Mouse (Mus musculus) urinary bladder, postnatal 10 days (tissue): ENCODE measurements around the gene Lrtm1.

Experiments used
- DNase-seq: peaks from one replicate; pipeline ENCODE4 v3.0.0; 2022; ENCODE audit warnings: low spot score

The Lrtm1 gene

GRCm38 (mm10) chr14:29017883-29018282, at the start of gene Lrtm1:
TSS of gene Lrtm1 (plus strand) at chr14:29018208.
- DNase-seq, result no peak

GRCm38 (mm10) chr14:28969247-28969646, 48.8 kb upstream of the Lrtm1 start:
- no peak for DNase-seq

GRCm38 (mm10) chr14:28972620-28973019, 45.4 kb upstream of the Lrtm1 start:
- DNase-seq, result no peak

GRCm38 (mm10) chr14:28979230-28979629, 38.8 kb upstream of the Lrtm1 start:
- DNase-seq, result no peak

- no peak for DNase-seq
These were observed 37.5 kb upstream of the Lrtm1 start for GRCm38 (mm10) chr14:28980482-28980881.

GRCm38 (mm10) chr14:28984276-28984675, 33.7 kb upstream of the Lrtm1 start:
- no peak for DNase-seq

GRCm38 (mm10) chr14:28988211-28988900, 29.7 kb upstream of the Lrtm1 start:
- DNase-seq, result no peak

GRCm38 (mm10) chr14:28996569-28996968, 21.4 kb upstream of the Lrtm1 start:
- DNase-seq, result no peak

GRCm38 (mm10) chr14:29005228-29005840, 12.7 kb upstream of the Lrtm1 start:
- DNase-seq, result no peak

- no peak for DNase-seq
These were observed 8.4 kb upstream of the Lrtm1 start for GRCm38 (mm10) chr14:29009644-29010043.

GRCm38 (mm10) chr14:29013161-29013560, 4.8 kb upstream of the Lrtm1 start:
- DNase-seq, result no peak

- DNase-seq, result no peak
These were observed 3.3 kb upstream of the Lrtm1 start for GRCm38 (mm10) chr14:29014680-29015079.

- DNase-seq, result no peak
These were observed 2.1 kb upstream of the Lrtm1 start for GRCm38 (mm10) chr14:29015896-29016295.

GRCm38 (mm10) chr14:29018316-29019000, 450 bp downstream of the Lrtm1 start:
- DNase-seq, result no peak

GRCm38 (mm10) chr14:29021295-29021694, 3.3 kb downstream of the Lrtm1 start:
- DNase-seq, result no peak

- DNase-seq, result no peak
These were observed 5.2 kb downstream of the Lrtm1 start for GRCm38 (mm10) chr14:29023246-29023645.

- DNase-seq, result no peak
These were observed 7.3 kb downstream of the Lrtm1 start for GRCm38 (mm10) chr14:29025335-29025734.

- no peak for DNase-seq
These were observed 9.3 kb downstream of the Lrtm1 start for GRCm38 (mm10) chr14:29027276-29027675.

GRCm38 (mm10) chr14:29028391-29029106, 10.5 kb downstream of the Lrtm1 start:
- DNase-seq, result no peak

GRCm38 (mm10) chr14:29029107-29029469, 11.1 kb downstream of the Lrtm1 start:
- no peak for DNase-seq

- DNase-seq, result no peak
These were observed 11.9 kb downstream of the Lrtm1 start for GRCm38 (mm10) chr14:29029896-29030420.

GRCm38 (mm10) chr14:29030519-29030918, 12.5 kb downstream of the Lrtm1 start:
- DNase-seq, result no peak
